Comparison of ENCODE assay signal across 8 mouse cellular contexts in genomic region chr2:144164986-144165821, GRCm38 (mm10).
DNase-seq lines count a peak whose midpoint lies in the region; ATAC-seq lines count a peak whose summit lies in the region.

No protein-coding gene starts in this region.

- H3K36me3 ChIP-seq in hindbrain, embryonic 12.5 days: no peaks in the 10 kb centered on the region

- peak overlapping the region; percentile 60 for H3K4me3 ChIP-seq in hindbrain, embryonic 12.5 days

- H3K9me3 ChIP-seq in hindbrain, embryonic 12.5 days (replicated peaks): no peaks in the 10 kb centered on the region

- peaks cover 17% of the 10 kb centered on the region; the same call in 1 of the 2 replicates for H3K4me1 ChIP-seq in hindbrain, embryonic 12.5 days

- H3K9ac ChIP-seq in hindbrain, embryonic 12.5 days: peak overlapping the region; percentile 77

- peak overlapping the region; percentile 85 for H3K4me2 ChIP-seq in hindbrain, embryonic 12.5 days (replicated peaks)

- WGBS in hindbrain, embryonic 12.5 days: under 1% methylated on average over 33 of the region's 37 CpGs

- H3K27me3 ChIP-seq in hindbrain, embryonic 12.5 days: peaks cover 13% of the 10 kb centered on the region; the same call in 1 of the 2 replicates

- peak; percentile 75 for ATAC-seq in hindbrain, embryonic 12.5 days (ENCODE audit: low FRiP score)

- peak; percentile 88 for DNase-seq in Muller cell, postnatal 12 days (ENCODE audit: inconsistent ontology term)
- DNase-seq in cerebellum, postnatal 10 days: peak; percentile 80 to 85
- peak; percentile 62 to 71 for DNase-seq in frontal cortex, postnatal 25 days (ENCODE audit: low spot score in 2 of 2)
- DNase-seq in layer of hippocampus, postnatal 36 days: peak; percentile 73 to 74
- peak; percentile 85 for DNase-seq in lung, postnatal 14 days
- DNase-seq in ovary, postnatal 14 days (ENCODE audit: low spot score): peak; percentile 74
- peak; percentile 59 for DNase-seq in thymus, postnatal 14 days

- H3K27ac ChIP-seq in hindbrain, embryonic 12.5 days: peak overlapping the region; percentile 82

Comparison
In these comparisons a context has a peak if more than half of its experiments do, and no peak if none do; other contexts are left out.
1. Peak in every context shown above with its lines: DNase-seq, ATAC-seq, H3K4me3 ChIP-seq and H3K27ac ChIP-seq.